Mouse (Mus musculus): ENCODE measurements around the gene Dgke. TPM values are rescaled to one million over a fixed set of nuclear protein-coding genes. Genes with fewer than 3 reads are reported as not detected.
"Not testable (repeated sequence)": the region's sequence is repeated elsewhere in the genome, so short reads cannot be mapped to it uniquely, and the experiment has no call there.

Gene Dgke
- polyA plus RNA-seq, 1 experiment from 2014 or later, result 1.9 TPM

- not testable (repeated sequence) for H3K36me3 ChIP-seq (ENCODE audit: control insufficient read depth, insufficient read depth, low read length); ATAC-seq (replicated peaks; ENCODE audit: low FRiP score); H3K4me1 ChIP-seq (replicated peaks; ENCODE audit: control insufficient read depth, insufficient read depth, low read length); H3K27ac ChIP-seq (ENCODE audit: low read depth, low read length); H3K4me3 ChIP-seq (ENCODE audit: low read depth, low read length); DNase-seq (ENCODE audit: low spot score); H3K4me2 ChIP-seq; H3K9ac ChIP-seq (ENCODE audit: low read depth, low read length); H3K27me3 ChIP-seq (replicated peaks; ENCODE audit: control insufficient read depth, insufficient read depth, low read length); H3K9me3 ChIP-seq (ENCODE audit: control insufficient read depth, low read length)
- 74% methylated on average over 5 of the region's 5 CpGs for WGBS
Measured at GRCm38 (mm10) chr11:89081906-89082305, 15.3 kb upstream of the Dgke start.

DNA sequence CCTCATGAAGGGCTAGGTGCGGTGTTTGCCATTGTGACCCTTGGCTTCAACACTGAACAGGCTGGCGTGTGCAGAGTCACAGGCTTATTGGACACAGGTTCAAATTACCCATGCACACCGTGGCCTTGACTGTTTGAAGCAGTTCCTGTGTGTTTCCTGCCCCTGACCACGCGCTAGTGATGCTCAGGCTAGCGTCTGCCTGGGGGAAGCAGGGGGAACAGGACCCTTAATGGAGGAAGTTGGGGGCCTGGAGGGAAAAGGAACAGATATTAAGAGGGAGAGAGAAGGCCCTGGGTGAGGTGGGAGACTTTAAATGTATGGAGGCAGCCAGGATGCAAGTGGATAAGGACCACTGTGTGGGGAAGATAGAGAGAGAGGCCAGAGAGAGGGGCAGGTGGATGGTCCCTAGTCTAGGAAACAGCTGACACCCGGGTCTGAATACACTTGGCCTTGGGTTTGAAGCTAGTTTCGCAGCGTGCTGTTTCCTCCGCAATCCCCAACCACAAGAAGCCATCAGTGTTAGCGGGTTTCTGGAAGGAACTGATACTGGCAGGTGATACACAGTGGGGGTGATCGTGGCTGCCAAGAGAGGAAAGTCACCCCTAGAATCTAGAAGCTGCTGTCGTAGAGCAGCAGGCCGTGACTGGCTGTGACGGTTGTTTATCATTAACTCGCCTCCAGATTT, 12.5 kb upstream of the Dgke start:
- H3K9ac ChIP-seq (ENCODE audit: low read depth, low read length), result no peak overlapping the region
- no peaks in the 10 kb centered on the region for H3K9me3 ChIP-seq (ENCODE audit: control insufficient read depth, low read length)
- no peaks in the 10 kb centered on the region for H3K36me3 ChIP-seq (ENCODE audit: control insufficient read depth, insufficient read depth, low read length)
- ATAC-seq (replicated peaks; ENCODE audit: low FRiP score), result no peak
- H3K27me3 ChIP-seq (replicated peaks; ENCODE audit: control insufficient read depth, insufficient read depth, low read length), result no peaks in the 10 kb centered on the region
- H3K4me2 ChIP-seq, result no peak overlapping the region
- H3K4me3 ChIP-seq (ENCODE audit: low read depth, low read length), result no peak overlapping the region
- H3K27ac ChIP-seq (ENCODE audit: low read depth, low read length), result no peak overlapping the region
- 0 out of 2 replicates have a peak, but pooled peaks cover 2% of the 10 kb centered on the region for H3K4me1 ChIP-seq (replicated peaks; ENCODE audit: control insufficient read depth, insufficient read depth, low read length)
- 50% methylated on average over 16 of the region's 16 CpGs for WGBS
- DNase-seq (ENCODE audit: low spot score), result no peak

- H3K36me3 ChIP-seq (ENCODE audit: control insufficient read depth, insufficient read depth, low read length), result no peaks in the 10 kb centered on the region
- H3K27ac ChIP-seq (ENCODE audit: low read depth, low read length), result no peak overlapping the region
- 0 out of 2 replicates have a peak, but pooled peaks cover 2% of the 10 kb centered on the region for H3K4me1 ChIP-seq (replicated peaks; ENCODE audit: control insufficient read depth, insufficient read depth, low read length)
- H3K4me2 ChIP-seq, result no peak overlapping the region
- WGBS, result 73% methylated on average over 3 of the region's 3 CpGs
- H3K9me3 ChIP-seq (ENCODE audit: control insufficient read depth, low read length), result no peaks in the 10 kb centered on the region
- H3K9ac ChIP-seq (ENCODE audit: low read depth, low read length), result no peak overlapping the region
- no peak overlapping the region for H3K4me3 ChIP-seq (ENCODE audit: low read depth, low read length)
- H3K27me3 ChIP-seq (replicated peaks; ENCODE audit: control insufficient read depth, insufficient read depth, low read length), result no peaks in the 10 kb centered on the region
- ATAC-seq (replicated peaks; ENCODE audit: low FRiP score) (no peak), DNase-seq (ENCODE audit: low spot score) (no peak)
Measured at GRCm38 (mm10) chr11:89078305-89078704, 11.7 kb upstream of the Dgke start.

- H3K9ac ChIP-seq (ENCODE audit: low read depth, low read length), result no peak overlapping the region
- no peak overlapping the region for H3K27ac ChIP-seq (ENCODE audit: low read depth, low read length)
- WGBS, result 80% methylated on average over 8 of the region's 8 CpGs
- 0 out of 2 replicates have a peak, but pooled peaks cover 2% of the 10 kb centered on the region for H3K4me1 ChIP-seq (replicated peaks; ENCODE audit: control insufficient read depth, insufficient read depth, low read length)
- H3K27me3 ChIP-seq (replicated peaks; ENCODE audit: control insufficient read depth, insufficient read depth, low read length), result no peaks in the 10 kb centered on the region
- H3K4me2 ChIP-seq, result no peak overlapping the region
- no peaks in the 10 kb centered on the region for H3K9me3 ChIP-seq (ENCODE audit: control insufficient read depth, low read length)
- H3K4me3 ChIP-seq (ENCODE audit: low read depth, low read length), result no peak overlapping the region
- ATAC-seq (replicated peaks; ENCODE audit: low FRiP score) (no peak), DNase-seq (ENCODE audit: low spot score) (no peak)
- H3K36me3 ChIP-seq (ENCODE audit: control insufficient read depth, insufficient read depth, low read length), result no peaks in the 10 kb centered on the region
Measured at GRCm38 (mm10) chr11:89077601-89078000, 11.0 kb upstream of the Dgke start.

DNA sequence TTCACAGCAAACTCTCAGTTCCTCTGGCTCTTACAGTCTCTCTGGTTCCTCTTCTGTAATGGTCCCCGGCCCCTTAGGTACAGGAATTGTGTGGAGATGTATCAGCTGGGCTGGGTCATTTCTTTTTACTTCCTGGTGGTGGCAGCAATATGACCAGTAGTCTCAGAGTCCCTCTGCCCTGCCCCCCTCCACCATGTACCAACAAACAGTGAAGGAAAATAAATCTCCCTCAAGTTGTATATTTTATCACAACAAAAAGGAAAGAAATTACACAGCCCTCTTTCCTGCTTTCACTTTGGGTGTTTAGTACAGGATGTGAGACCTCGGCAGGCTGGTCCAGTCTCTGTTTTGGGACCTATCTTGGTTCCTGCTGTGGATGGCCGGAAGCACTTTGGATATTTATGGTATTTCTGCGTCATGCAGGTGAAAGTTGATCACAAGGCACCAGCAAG, 9.7 kb upstream of the Dgke start:
- DNase-seq (ENCODE audit: low spot score) (no peak), ATAC-seq (replicated peaks; ENCODE audit: low FRiP score) (no peak)
- Histone ChIP-seq H3K4me3 (ENCODE audit: low read depth, low read length) (no peak overlapping the region), H3K36me3 (ENCODE audit: control insufficient read depth, insufficient read depth, low read length) (no peaks in the 10 kb centered on the region), H3K27ac (ENCODE audit: low read depth, low read length) (no peak overlapping the region), H3K4me1 (replicated peaks; ENCODE audit: control insufficient read depth, insufficient read depth, low read length) (0 out of 2 replicates have a peak, but pooled peaks cover 2% of the 10 kb centered on the region), H3K27me3 (replicated peaks; ENCODE audit: control insufficient read depth, insufficient read depth, low read length) (no peaks in the 10 kb centered on the region), H3K9ac (ENCODE audit: low read depth, low read length) (no peak overlapping the region), H3K9me3 (ENCODE audit: control insufficient read depth, low read length) (no peaks in the 10 kb centered on the region), H3K4me2 (no peak overlapping the region)
- WGBS, result 51% methylated on average over 4 of the region's 4 CpGs

DNA sequence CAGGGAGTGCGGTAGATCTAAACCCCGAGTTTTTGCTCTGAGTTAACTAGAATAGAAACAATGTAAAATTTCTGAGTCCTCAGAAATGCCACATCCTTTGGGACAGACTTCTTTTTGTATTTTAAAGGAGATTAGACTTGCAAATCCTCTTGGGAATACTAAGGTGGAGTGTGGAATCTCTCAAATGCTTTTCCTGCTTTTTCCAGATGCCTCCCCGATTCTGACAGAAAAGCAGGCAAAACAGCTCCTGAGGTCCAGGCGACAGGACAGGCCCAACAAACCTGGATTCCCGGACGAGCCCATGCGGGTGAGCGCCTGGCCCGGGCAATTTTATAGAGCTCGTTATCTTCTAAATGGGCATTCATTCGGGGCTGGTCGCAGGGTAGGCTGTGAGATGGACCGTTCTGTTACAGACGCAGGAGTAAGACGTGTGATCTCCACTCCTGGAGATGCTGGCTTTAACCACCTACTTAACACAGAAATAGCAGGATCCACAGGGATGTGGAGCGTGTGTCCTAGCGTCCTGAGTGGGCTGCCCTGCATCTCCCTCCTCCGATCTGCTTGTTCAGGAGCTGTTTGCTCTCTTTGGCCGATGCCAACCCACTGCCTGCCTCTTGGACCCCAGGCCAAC, 8.2 kb upstream of the Dgke start:
- H3K9ac ChIP-seq (ENCODE audit: low read depth, low read length), result no peak overlapping the region
- H3K9me3 ChIP-seq (ENCODE audit: control insufficient read depth, low read length), result no peaks in the 10 kb centered on the region
- no peak for ATAC-seq (replicated peaks; ENCODE audit: low FRiP score)
- 0 out of 2 replicates have a peak, but pooled peaks cover 2% of the 10 kb centered on the region for H3K4me1 ChIP-seq (replicated peaks; ENCODE audit: control insufficient read depth, insufficient read depth, low read length)
- no peaks in the 10 kb centered on the region for H3K27me3 ChIP-seq (replicated peaks; ENCODE audit: control insufficient read depth, insufficient read depth, low read length)
- H3K27ac ChIP-seq (ENCODE audit: low read depth, low read length), result no peak overlapping the region
- H3K4me3 ChIP-seq (ENCODE audit: low read depth, low read length), result no peak overlapping the region
- 72% methylated on average over 19 of the region's 19 CpGs for WGBS
- no peak for DNase-seq (ENCODE audit: low spot score)
- no peak overlapping the region for H3K4me2 ChIP-seq
- no peaks in the 10 kb centered on the region for H3K36me3 ChIP-seq (ENCODE audit: control insufficient read depth, insufficient read depth, low read length)

DNA sequence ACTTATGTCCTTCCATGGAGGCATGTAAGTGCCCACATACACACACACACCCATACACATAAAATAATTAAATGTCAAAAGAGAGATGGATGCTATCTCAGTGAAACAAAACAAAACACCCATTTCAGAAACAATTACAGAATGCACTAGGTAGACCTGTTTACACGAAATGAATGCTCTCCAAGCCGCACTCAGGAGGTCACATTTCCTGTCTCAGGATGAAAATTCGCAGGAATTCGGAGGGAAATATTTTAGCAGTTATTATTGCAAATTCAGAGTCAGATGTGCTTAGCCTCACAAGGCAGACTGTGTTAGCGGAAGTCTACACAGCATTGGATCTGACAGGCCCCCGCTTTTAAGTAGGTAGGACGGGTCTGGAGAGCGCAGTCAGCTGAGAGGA, 6.9 kb upstream of the Dgke start, which contains the start of gene Gm525:
TSS of gene Gm525 (plus strand) at position 301 of the 400 bp plus-strand sequence.
- no peaks in the 10 kb centered on the region for H3K4me1 ChIP-seq (replicated peaks; ENCODE audit: control insufficient read depth, insufficient read depth, low read length)
- H3K27ac ChIP-seq (ENCODE audit: low read depth, low read length), result no peak within 1 kb of the TSS
- no peak within 1 kb of the TSS for H3K9ac ChIP-seq (ENCODE audit: low read depth, low read length)
- no peak within 1 kb of the TSS for H3K4me3 ChIP-seq (ENCODE audit: low read depth, low read length)
- H3K27me3 ChIP-seq (replicated peaks; ENCODE audit: control insufficient read depth, insufficient read depth, low read length), result no peaks in the 10 kb centered on the region
- WGBS, result 78% methylated on average over 8 of the region's 8 CpGs
- no peak for DNase-seq (ENCODE audit: low spot score)
- H3K9me3 ChIP-seq (ENCODE audit: control insufficient read depth, low read length), result no peaks in the 10 kb centered on the region
- H3K36me3 ChIP-seq (ENCODE audit: control insufficient read depth, insufficient read depth, low read length), result no peaks in the 10 kb centered on the region
- no peak within 1 kb of the TSS for H3K4me2 ChIP-seq
- no peak for ATAC-seq (replicated peaks; ENCODE audit: low FRiP score)

- H3K9me3 ChIP-seq (ENCODE audit: control insufficient read depth, low read length), result no peaks in the 10 kb centered on the region
- WGBS, result 70% methylated on average over 5 of the region's 5 CpGs
- H3K27ac ChIP-seq (ENCODE audit: low read depth, low read length), result no peak overlapping the region
- no peak overlapping the region for H3K4me2 ChIP-seq
- DNase-seq (ENCODE audit: low spot score) (no peak), ATAC-seq (replicated peaks; ENCODE audit: low FRiP score) (no peak)
- no peak overlapping the region for H3K4me3 ChIP-seq (ENCODE audit: low read depth, low read length)
- no peaks in the 10 kb centered on the region for H3K27me3 ChIP-seq (replicated peaks; ENCODE audit: control insufficient read depth, insufficient read depth, low read length)
- no peaks in the 10 kb centered on the region for H3K36me3 ChIP-seq (ENCODE audit: control insufficient read depth, insufficient read depth, low read length)
- no peak overlapping the region for H3K9ac ChIP-seq (ENCODE audit: low read depth, low read length)
- no peaks in the 10 kb centered on the region for H3K4me1 ChIP-seq (replicated peaks; ENCODE audit: control insufficient read depth, insufficient read depth, low read length)
Measured at GRCm38 (mm10) chr11:89071522-89071921, 4.9 kb upstream of the Dgke start.

- H3K4me1 ChIP-seq (replicated peaks; ENCODE audit: control insufficient read depth, insufficient read depth, low read length), result no peaks in the 10 kb centered on the region; the same call in 1 of the 2 replicates
- H3K4me2 ChIP-seq, result no peak overlapping the region
- no peak overlapping the region for H3K27ac ChIP-seq (ENCODE audit: low read depth, low read length)
- no peak overlapping the region for H3K9ac ChIP-seq (ENCODE audit: low read depth, low read length)
- no peaks in the 10 kb centered on the region for H3K36me3 ChIP-seq (ENCODE audit: control insufficient read depth, insufficient read depth, low read length)
- no peak overlapping the region for H3K4me3 ChIP-seq (ENCODE audit: low read depth, low read length)
- ATAC-seq (replicated peaks; ENCODE audit: low FRiP score) (no peak), DNase-seq (ENCODE audit: low spot score) (peak; percentile 54)
- H3K9me3 ChIP-seq (ENCODE audit: control insufficient read depth, low read length), result no peaks in the 10 kb centered on the region
- 20% methylated on average over 6 of the region's 6 CpGs for WGBS
- H3K27me3 ChIP-seq (replicated peaks; ENCODE audit: control insufficient read depth, insufficient read depth, low read length), result no peaks in the 10 kb centered on the region
Measured at GRCm38 (mm10) chr11:89069303-89069702, 2.7 kb upstream of the Dgke start.

Data from liver, embryonic 11.5 days (tissue).